Mouse (Mus musculus): Measurements from ENCODE around the gene C1qtnf3. TPM values are rescaled to one million over a fixed set of nuclear protein-coding genes. Genes with fewer than 3 reads are reported as not detected.

Gene C1qtnf3
- polyA plus RNA-seq, 1 experiment from 2014 or later = 21.2 TPM

GRCm38 (mm10) chr15:11000421-11000820 is 48.3 kb downstream of the C1qtnf3 start, which contains the start of gene Slc45a2:
Gene Slc45a2, plus strand, starts transcription at chr15:11000721.
- Histone ChIP-seq H3K4me2 (ENCODE audit: low read depth, low read length) (no peak within 1 kb of the TSS), H3K4me1 (ENCODE audit: control insufficient read depth, insufficient read depth, low read length) (no peaks in the 10 kb centered on the region), H3K9me3 (ENCODE audit: control insufficient read depth, low read length) (no peaks in the 10 kb centered on the region), H3K9ac (replicated peaks; ENCODE audit: low read depth, low read length) (no peak within 1 kb of the TSS), H3K27me3 (ENCODE audit: control insufficient read depth, insufficient read depth, low read length) (no peaks in the 10 kb centered on the region), H3K27ac (ENCODE audit: low read depth, low read length) (no peak within 1 kb of the TSS), H3K36me3 (ENCODE audit: control insufficient read depth, insufficient read depth, low read length) (no peaks in the 10 kb centered on the region), H3K4me3 (ENCODE audit: low read depth, low read length) (no peak within 1 kb of the TSS)
- WGBS = 75% methylated on average over 7 of the region's 7 CpGs
- no peak for ATAC-seq (ENCODE audit: low read depth)

DNA sequence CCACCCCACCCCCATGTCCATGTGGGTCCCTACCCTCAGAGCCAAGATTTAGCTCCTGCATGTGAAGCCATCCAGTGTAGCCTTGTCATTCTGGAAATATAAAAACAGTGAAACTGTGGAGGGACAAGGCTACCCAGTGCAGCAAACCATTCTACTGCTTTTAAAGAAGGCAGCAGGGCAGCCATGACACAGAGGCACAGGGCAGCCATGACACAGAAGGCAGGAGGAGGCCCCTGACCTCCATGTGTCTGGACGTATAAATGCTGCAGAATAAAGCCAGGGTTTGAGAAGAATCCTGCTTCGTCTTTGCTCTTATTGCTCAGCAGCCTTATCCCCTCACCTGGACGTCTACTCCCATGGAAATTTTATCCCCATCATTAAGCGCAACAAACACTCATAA is 51.7 kb downstream of the C1qtnf3 start:
- Histone ChIP-seq H3K4me3 (ENCODE audit: low read depth, low read length) (no peak overlapping the region), H3K36me3 (ENCODE audit: control insufficient read depth, insufficient read depth, low read length) (no peaks in the 10 kb centered on the region), H3K27ac (ENCODE audit: low read depth, low read length) (no peak overlapping the region), H3K4me2 (ENCODE audit: low read depth, low read length) (no peak overlapping the region), H3K4me1 (ENCODE audit: control insufficient read depth, insufficient read depth, low read length) (no peaks in the 10 kb centered on the region), H3K27me3 (ENCODE audit: control insufficient read depth, insufficient read depth, low read length) (no peaks in the 10 kb centered on the region), H3K9me3 (ENCODE audit: control insufficient read depth, low read length) (no peaks in the 10 kb centered on the region), H3K9ac (replicated peaks; ENCODE audit: low read depth, low read length) (no peak overlapping the region)
- 85% methylated on average over 4 of the region's 4 CpGs for WGBS
- no peak for ATAC-seq (ENCODE audit: low read depth)

DNA sequence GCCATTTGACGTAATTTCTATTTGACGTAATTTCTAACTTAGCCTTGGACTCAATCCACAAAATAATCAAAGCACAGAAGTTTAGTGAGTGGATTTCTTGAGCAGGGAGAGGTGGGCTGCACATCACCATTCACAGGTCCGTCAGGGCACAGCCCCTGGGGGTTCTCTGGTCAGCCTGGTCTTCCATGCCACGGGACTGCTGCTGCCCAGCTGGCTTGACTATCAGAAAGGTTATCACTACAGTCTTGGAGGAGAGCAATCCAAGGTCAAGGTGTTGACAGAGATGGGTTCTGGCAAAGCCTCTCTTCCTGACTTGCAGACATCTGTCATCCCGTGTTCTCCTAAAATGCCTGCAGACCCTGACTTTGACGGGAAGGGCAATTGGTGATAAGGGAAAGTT is 52.5 kb downstream of the C1qtnf3 start:
- no peak for ATAC-seq (ENCODE audit: low read depth)
- no peaks in the 10 kb centered on the region for H3K4me1 ChIP-seq (ENCODE audit: control insufficient read depth, insufficient read depth, low read length)
- H3K27ac ChIP-seq (ENCODE audit: low read depth, low read length) = no peak overlapping the region
- no peak overlapping the region for H3K4me3 ChIP-seq (ENCODE audit: low read depth, low read length)
- 92% methylated on average over 6 of the region's 6 CpGs for WGBS
- H3K36me3 ChIP-seq (ENCODE audit: control insufficient read depth, insufficient read depth, low read length) = no peaks in the 10 kb centered on the region
- H3K9me3 ChIP-seq (ENCODE audit: control insufficient read depth, low read length) = no peaks in the 10 kb centered on the region
- H3K4me2 ChIP-seq (ENCODE audit: low read depth, low read length) = no peak overlapping the region
- H3K27me3 ChIP-seq (ENCODE audit: control insufficient read depth, insufficient read depth, low read length) = no peaks in the 10 kb centered on the region
- no peak overlapping the region for H3K9ac ChIP-seq (replicated peaks; ENCODE audit: low read depth, low read length)

DNA sequence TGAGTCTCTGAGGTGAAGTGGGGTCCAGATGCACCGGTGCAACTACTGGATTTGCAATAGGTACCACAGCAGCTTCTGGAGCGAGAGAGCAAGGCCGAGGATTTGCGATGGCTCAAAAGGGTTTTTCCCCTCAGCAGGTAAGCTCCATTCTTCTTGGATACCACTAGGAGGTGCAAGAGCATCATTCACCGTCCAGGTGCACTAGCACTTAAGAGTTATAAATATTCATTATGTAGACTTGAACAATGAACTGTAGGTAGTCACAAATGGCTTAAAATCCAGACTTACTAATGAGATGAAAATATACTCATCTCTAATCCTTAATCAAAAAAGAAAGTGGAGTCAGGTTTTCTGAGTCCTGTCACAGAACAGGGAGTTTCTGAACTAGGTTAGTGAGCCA is 56.6 kb downstream of the C1qtnf3 start:
- WGBS = 41% methylated on average over 5 of the region's 5 CpGs
- no peaks in the 10 kb centered on the region for H3K36me3 ChIP-seq (ENCODE audit: control insufficient read depth, insufficient read depth, low read length)
- H3K4me1 ChIP-seq (ENCODE audit: control insufficient read depth, insufficient read depth, low read length) = no peaks in the 10 kb centered on the region
- H3K4me2 ChIP-seq (ENCODE audit: low read depth, low read length) = no peak overlapping the region
- no peak for ATAC-seq (ENCODE audit: low read depth)
- H3K9ac ChIP-seq (replicated peaks; ENCODE audit: low read depth, low read length) = no peak overlapping the region
- no peak overlapping the region for H3K27ac ChIP-seq (ENCODE audit: low read depth, low read length)
- no peaks in the 10 kb centered on the region for H3K27me3 ChIP-seq (ENCODE audit: control insufficient read depth, insufficient read depth, low read length)
- no peak overlapping the region for H3K4me3 ChIP-seq (ENCODE audit: low read depth, low read length)
- H3K9me3 ChIP-seq (ENCODE audit: control insufficient read depth, low read length) = no peaks in the 10 kb centered on the region

GRCm38 (mm10) chr15:11010976-11011548 is 58.9 kb downstream of the C1qtnf3 start:
- Histone ChIP-seq H3K4me2 (ENCODE audit: low read depth, low read length) (no peak overlapping the region), H3K36me3 (ENCODE audit: control insufficient read depth, insufficient read depth, low read length) (no peaks in the 10 kb centered on the region), H3K4me1 (ENCODE audit: control insufficient read depth, insufficient read depth, low read length) (no peaks in the 10 kb centered on the region), H3K9ac (replicated peaks; ENCODE audit: low read depth, low read length) (no peak overlapping the region), H3K27ac (ENCODE audit: low read depth, low read length) (no peak overlapping the region), H3K9me3 (ENCODE audit: control insufficient read depth, low read length) (no peaks in the 10 kb centered on the region), H3K4me3 (ENCODE audit: low read depth, low read length) (no peak overlapping the region), H3K27me3 (ENCODE audit: control insufficient read depth, insufficient read depth, low read length) (no peaks in the 10 kb centered on the region)
- no peak for ATAC-seq (ENCODE audit: low read depth)
- 94% methylated on average over 11 of the region's 11 CpGs for WGBS

DNA sequence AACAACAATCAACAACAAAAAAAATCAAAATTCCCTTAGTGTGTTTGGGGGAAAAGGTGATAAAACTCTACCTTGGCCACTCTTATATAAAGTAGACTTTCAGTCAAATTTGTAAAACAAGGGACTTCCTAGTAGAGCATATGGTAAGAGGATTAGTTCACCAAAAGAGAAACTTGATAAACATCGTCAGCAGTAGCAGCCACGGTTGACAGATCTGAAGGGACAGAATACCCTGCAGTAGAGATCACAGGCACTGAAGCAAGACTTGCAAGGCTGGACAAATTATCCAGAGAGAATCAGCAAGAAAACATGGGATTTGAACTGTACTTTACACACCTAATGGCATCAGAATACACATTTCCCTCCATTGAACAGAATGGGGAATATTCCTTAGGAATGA is 62.8 kb downstream of the C1qtnf3 start:
- H3K4me3 ChIP-seq (ENCODE audit: low read depth, low read length) = no peak overlapping the region
- ATAC-seq (ENCODE audit: low read depth) = no peak
- H3K4me2 ChIP-seq (ENCODE audit: low read depth, low read length) = no peak overlapping the region
- H3K27ac ChIP-seq (ENCODE audit: low read depth, low read length) = no peak overlapping the region
- 65% methylated on average over 2 of the region's 2 CpGs for WGBS
- H3K9me3 ChIP-seq (ENCODE audit: control insufficient read depth, low read length) = no peaks in the 10 kb centered on the region
- no peaks in the 10 kb centered on the region for H3K36me3 ChIP-seq (ENCODE audit: control insufficient read depth, insufficient read depth, low read length)
- no peak overlapping the region for H3K9ac ChIP-seq (replicated peaks; ENCODE audit: low read depth, low read length)
- no peaks in the 10 kb centered on the region for H3K4me1 ChIP-seq (ENCODE audit: control insufficient read depth, insufficient read depth, low read length)
- no peaks in the 10 kb centered on the region for H3K27me3 ChIP-seq (ENCODE audit: control insufficient read depth, insufficient read depth, low read length)

DNA sequence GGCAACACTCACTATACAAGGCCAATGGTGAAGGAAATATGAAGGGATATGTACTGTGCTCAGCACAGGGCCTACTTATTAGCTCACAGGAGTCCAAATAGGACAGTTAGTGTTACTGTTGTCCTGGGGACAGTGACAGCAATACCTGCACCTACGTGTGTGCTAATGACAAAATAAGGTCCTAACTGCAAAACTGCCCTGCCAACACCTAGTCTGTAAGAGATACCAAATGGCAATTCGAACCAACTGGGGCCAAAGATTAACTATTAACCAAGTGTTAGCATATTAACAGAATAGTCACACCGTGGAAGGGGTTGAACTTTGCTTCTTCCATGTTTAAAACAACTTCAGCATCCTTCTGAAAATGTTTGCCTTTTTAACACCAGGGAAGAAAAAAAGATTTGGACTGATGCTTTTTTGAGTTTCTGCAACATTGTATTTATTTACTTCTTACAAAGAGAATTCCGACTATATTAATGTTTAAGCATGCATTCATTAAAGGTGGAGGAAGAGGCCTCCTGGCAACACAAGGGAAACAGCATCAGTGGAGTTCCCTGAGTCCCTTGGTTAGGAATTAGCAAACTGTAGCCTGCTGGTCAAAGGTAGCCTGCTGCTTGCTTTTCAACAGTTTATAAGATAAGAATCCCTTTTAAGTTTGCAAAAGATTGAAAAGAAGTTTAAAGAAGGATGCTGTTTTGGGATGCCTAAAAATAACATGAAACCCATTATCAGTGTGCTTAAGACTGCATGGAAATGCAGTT is 74.8 kb downstream of the C1qtnf3 start:
- no peak overlapping the region for H3K4me2 ChIP-seq (ENCODE audit: low read depth, low read length)
- no peak overlapping the region for H3K9ac ChIP-seq (replicated peaks; ENCODE audit: low read depth, low read length)
- H3K27ac ChIP-seq (ENCODE audit: low read depth, low read length) = no peak overlapping the region
- no peak for ATAC-seq (ENCODE audit: low read depth)
- WGBS = 81% methylated on average over 4 of the region's 4 CpGs
- no peaks in the 10 kb centered on the region for H3K9me3 ChIP-seq (ENCODE audit: control insufficient read depth, low read length)
- H3K4me3 ChIP-seq (ENCODE audit: low read depth, low read length) = no peak overlapping the region
- no peaks in the 10 kb centered on the region for H3K4me1 ChIP-seq (ENCODE audit: control insufficient read depth, insufficient read depth, low read length)
- H3K27me3 ChIP-seq (ENCODE audit: control insufficient read depth, insufficient read depth, low read length) = no peaks in the 10 kb centered on the region
- no peaks in the 10 kb centered on the region for H3K36me3 ChIP-seq (ENCODE audit: control insufficient read depth, insufficient read depth, low read length)

Other genes with a start within 250 kb of the C1qtnf3 start
- gene Rai14, start 237.7 kb upstream of the C1qtnf3 start, polyA plus RNA-seq (2014; fragmentation: Nextera tagmentation; extraction: Ambion mirVana) = 10.0 and 16.1 TPM in 2 replicates
- 14.2 TPM in 2 replicates for gene Amacr, start 29.4 kb downstream of the C1qtnf3 start, polyA plus RNA-seq (2014; fragmentation: Nextera tagmentation; extraction: Ambion mirVana)
- 0.07 TPM in 1 of 2 replicates, not detected in the other for gene Slc45a2, start 48.4 kb downstream of the C1qtnf3 start, polyA plus RNA-seq (2014; fragmentation: Nextera tagmentation; extraction: Ambion mirVana)
- gene Rxfp3, start 85.7 kb downstream of the C1qtnf3 start, polyA plus RNA-seq (2014; fragmentation: Nextera tagmentation; extraction: Ambion mirVana) = 1.2 and 1.7 TPM in 2 replicates
- gene Adamts12, start 112.5 kb downstream of the C1qtnf3 start, polyA plus RNA-seq (2014; fragmentation: Nextera tagmentation; extraction: Ambion mirVana) = 2.2 and 4.1 TPM in 2 replicates

Measured in neural tube, embryonic 14.5 days (tissue).